Mouse (Mus musculus) ovary, postnatal 10 days (tissue): ENCODE measurements around the gene Zbtb21.
"Not testable (repeated sequence)": the region's sequence is repeated elsewhere in the genome, so short reads cannot be mapped to it uniquely, and the experiment has no call there.

ENCODE experiments used
- DNase-seq: peaks from one replicate; pipeline ENCODE4 v3.0.0; 2022; ENCODE audit warnings: low spot score

Zbtb21 gene

GRCm38 (mm10) chr16:97946993-97947392, 15.4 kb downstream of the Zbtb21 start:
- DNase-seq, result not testable (repeated sequence)

GRCm38 (mm10) chr16:97941844-97942243, 20.6 kb downstream of the Zbtb21 start:
- DNase-seq, result no peak

GRCm38 (mm10) chr16:97940471-97940973, 21.9 kb downstream of the Zbtb21 start:
- no peak for DNase-seq

- DNase-seq, result no peak
Observed at GRCm38 (mm10) chr16:97935815-97936214, 26.6 kb downstream of the Zbtb21 start.

- no peak for DNase-seq
Observed at GRCm38 (mm10) chr16:97930231-97930630, 32.2 kb downstream of the Zbtb21 start.

- no peak for DNase-seq
Observed at GRCm38 (mm10) chr16:97929520-97929919, 32.9 kb downstream of the Zbtb21 start.

- DNase-seq, result no peak
Observed at GRCm38 (mm10) chr16:97927331-97927938, 35.0 kb downstream of the Zbtb21 start.

- no peak for DNase-seq
Observed at GRCm38 (mm10) chr16:97926381-97926780, 36.0 kb downstream of the Zbtb21 start.

- DNase-seq, result no peak
Observed at GRCm38 (mm10) chr16:97925760-97926159, 36.7 kb downstream of the Zbtb21 start.

- no peak for DNase-seq
Observed at GRCm38 (mm10) chr16:97923700-97924099, 38.7 kb downstream of the Zbtb21 start.

GRCm38 (mm10) chr16:97922779-97923126, 39.7 kb downstream of the Zbtb21 start:
- DNase-seq, result no peak

GRCm38 (mm10) chr16:97921961-97922778, 40.3 kb downstream of the Zbtb21 start:
- peak; percentile 83 for DNase-seq

- DNase-seq, result no peak
Observed at GRCm38 (mm10) chr16:97920621-97921020, 41.8 kb downstream of the Zbtb21 start.

GRCm38 (mm10) chr16:97919793-97920192, 42.6 kb downstream of the Zbtb21 start:
- no peak for DNase-seq

GRCm38 (mm10) chr16:97912873-97913272, 49.5 kb downstream of the Zbtb21 start:
- no peak for DNase-seq

GRCm38 (mm10) chr16:97909356-97909755, 53.1 kb downstream of the Zbtb21 start:
- no peak for DNase-seq

- DNase-seq, result no peak
Observed at GRCm38 (mm10) chr16:97907496-97907895, 54.9 kb downstream of the Zbtb21 start.

- DNase-seq, result no peak
Observed at GRCm38 (mm10) chr16:97906337-97906736, 56.1 kb downstream of the Zbtb21 start.

GRCm38 (mm10) chr16:97905449-97905991, 56.9 kb downstream of the Zbtb21 start:
- DNase-seq, result no peak

GRCm38 (mm10) chr16:97904035-97904434, 58.4 kb downstream of the Zbtb21 start:
- no peak for DNase-seq

GRCm38 (mm10) chr16:97897346-97898024, 64.9 kb downstream of the Zbtb21 start:
- DNase-seq, result no peak
